Mouse (Mus musculus) MEL-GATA-1-ER (cell line): Measurements from ENCODE around the gene Sparcl1.

Experiments used
- DNase-seq: peaks from one replicate; pipeline ENCODE4 v3.0.0-alpha.2; 2012; ENCODE audit warnings: low read depth; ENCODE audit errors: extremely low read depth

Sparcl1 gene

DNA sequence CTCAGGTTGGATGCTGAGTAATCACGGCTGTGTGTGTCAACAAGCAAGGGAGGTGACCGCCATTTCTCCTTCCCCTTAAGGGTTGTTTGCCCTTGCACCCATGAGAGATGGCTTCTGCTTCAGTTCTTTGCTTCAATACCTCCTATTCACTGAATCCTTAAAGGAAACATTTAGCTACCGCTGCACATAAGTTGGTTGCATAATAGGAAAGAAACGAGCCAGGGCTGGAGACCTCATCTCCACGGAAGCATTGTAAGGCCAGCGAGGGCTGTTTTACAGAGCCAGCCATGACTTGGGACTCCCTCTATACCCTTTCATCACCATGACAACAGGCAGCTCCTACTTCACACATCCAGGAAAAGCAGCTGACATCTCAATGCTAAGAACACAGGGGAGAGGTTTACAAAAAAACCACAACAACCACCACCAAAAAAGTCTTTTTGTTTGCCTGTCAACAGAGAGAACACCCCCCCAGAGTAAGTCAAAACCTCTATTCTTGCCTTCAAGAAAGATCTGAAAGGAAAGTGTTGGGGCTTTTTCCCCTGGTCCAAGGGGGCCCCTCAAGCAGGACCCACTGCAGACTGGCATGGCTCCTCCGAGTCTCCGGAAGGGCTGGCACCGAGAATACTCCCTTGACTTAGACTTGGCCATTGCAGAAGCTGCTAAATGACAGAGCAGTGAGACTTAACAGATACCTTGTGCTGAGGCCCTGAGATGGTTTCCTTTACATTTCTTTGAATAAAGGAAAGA, 3.2 kb downstream of the Sparcl1 start:
- DNase-seq, result no peak

DNA sequence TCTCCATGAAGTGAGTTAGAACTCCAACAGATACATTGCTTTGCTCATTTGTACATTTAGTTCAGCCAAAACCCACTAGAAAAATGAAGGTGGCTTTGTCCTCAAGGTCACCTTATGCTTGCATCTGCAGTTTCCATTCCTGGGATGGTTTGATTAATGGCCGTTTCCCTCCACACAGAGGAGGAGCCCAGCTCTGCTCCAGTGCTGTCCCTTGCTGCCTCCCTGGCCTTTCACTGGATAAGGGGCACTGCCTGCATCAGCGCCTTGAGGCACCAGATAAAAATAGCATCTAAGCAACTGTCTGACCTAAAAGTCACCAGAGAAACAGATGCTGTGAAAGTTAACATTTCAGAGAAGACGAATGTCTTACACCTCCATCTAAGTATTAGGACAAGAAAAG, 4.0 kb downstream of the Sparcl1 start:
- DNase-seq, result no peak

DNA sequence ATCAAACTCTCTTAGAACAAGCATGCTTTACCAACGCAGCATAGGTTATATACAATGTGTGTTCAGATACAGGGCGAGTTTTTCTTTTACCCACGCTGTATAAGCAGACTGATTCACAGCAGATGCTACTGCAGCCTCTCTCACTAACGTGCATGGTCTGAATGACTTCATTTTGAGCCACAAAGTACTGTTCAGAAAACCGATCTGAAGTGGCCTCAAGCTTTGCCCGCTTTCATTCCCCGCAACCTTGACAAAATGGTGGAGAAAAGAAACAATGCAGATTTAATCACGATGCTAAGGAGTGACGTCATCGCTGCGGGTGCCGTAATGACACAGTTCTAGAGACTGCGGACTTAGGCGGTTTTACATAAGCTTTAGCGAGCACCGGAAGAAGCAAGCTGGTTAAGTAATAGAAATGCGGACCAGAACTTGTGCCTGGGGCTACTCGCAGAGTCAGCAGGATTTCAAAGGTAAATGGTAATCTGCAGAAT, 4.6 kb downstream of the Sparcl1 start:
- DNase-seq, result no peak

DNA sequence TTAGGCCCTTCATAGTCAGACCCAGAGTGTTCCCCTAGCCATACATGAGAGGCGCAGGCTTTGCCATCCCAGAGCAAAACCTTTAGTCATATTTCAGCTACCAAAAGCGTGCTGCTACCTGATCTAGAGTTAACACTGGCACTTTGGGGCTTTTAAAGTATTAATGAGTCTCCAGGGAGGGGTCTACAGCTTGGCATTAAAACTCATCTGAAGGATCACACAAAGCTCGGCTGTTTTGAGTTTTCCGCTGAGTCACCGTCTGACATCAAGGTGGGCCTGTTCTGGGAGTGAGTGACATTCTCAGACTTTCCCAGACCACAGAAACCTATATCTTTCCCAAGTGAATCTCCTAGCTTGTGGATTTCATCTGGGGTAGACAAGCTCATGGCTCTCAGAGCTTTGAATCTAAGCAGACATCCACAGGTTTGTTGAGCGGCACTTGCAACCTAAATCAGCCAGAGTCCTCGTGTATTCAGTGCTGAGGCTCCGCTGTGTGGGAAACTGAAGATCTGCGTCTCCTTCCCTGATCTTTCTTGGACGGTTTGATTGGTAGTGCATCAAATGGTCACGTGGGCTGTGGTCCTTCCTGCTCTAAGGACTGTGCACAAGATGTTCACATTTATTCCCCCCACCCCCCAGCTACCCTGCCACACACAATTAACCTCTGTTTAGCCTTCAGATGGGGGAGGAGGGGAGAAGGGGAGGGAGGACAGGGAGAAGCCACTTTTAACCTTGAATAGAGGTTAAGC, 5.2 kb downstream of the Sparcl1 start:
- DNase-seq, result no peak

DNA sequence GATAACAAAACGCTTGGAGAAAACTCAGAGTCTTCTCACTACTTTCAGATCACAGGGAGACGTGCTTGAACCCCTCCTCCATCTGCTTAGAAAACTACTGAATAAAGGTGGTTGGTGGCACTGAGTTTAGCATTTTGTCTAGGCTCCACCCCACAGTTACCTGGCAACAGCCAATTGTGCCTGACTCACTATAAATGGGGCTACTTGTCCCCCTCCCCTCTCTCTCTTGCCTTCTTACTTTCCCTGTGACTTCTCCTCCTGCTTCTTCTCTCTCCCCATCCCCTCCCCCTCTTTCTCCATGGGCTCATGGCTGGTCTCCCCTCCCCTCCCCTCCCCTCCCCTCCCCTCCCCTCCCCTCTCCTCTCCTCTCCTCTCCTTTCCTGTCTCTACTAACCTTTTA, 9.4 kb downstream of the Sparcl1 start:
- no peak for DNase-seq

DNA sequence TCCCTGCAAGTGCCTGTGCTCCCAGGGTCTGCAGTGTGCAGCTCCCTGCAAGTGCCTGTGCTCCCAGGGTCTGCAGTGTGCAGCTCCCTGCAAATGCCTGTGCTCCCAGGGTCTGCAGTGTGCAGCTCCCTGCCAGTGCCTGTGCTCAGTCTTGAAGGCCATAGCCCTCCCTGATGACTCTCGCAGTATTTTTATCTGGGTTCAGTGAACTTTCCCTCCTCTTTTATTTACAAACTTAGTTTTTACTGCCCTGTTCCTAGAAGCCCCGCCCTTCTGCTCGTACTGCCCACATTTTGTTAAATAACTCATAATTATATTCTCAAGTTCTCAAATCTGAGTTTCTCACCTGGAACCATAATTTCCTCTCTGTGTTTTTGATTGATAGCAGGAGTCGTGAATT, 10.4 kb downstream of the Sparcl1 start:
- DNase-seq, result no peak

DNA sequence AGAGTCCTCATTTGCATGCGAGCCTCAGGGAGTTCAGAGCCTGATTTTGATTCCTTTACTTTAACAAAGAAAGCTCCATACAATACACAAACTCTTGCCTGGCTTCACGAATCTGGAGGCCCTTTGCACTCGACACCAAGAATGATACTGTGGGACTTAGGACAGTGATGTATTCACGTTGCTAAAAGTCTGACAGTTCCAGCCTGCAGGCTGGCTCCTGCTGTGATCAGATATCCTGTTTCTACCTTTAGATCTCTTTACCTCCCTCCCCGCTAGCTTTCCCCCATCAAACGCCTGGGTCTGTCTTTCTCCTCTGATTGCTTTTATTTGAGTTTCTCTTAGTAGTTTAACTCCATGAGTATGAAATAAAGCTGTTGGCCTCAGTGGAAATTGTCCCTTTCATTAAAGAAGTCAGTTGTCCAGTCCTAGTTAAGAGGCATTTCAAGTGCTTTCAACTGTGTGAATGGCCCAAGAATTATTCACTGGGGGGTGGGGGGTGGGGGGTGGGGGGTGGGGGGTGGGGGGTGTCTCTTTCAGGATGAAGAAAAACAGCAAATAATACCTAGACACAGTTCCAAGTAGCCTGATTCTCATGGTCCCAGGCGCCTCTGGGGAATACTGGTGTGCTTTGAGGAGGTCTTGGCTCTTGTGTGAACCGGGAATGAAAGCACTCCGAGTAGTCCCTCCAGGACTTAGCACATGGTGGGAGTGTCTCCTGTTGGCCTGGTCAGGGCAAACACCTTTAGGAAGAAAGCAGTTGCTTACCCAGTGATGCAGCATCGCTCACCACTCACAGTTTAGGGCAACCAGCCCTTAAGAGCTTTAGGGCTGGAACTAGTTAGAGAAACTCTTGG, 11.6 kb downstream of the Sparcl1 start:
- DNase-seq, result no peak

DNA sequence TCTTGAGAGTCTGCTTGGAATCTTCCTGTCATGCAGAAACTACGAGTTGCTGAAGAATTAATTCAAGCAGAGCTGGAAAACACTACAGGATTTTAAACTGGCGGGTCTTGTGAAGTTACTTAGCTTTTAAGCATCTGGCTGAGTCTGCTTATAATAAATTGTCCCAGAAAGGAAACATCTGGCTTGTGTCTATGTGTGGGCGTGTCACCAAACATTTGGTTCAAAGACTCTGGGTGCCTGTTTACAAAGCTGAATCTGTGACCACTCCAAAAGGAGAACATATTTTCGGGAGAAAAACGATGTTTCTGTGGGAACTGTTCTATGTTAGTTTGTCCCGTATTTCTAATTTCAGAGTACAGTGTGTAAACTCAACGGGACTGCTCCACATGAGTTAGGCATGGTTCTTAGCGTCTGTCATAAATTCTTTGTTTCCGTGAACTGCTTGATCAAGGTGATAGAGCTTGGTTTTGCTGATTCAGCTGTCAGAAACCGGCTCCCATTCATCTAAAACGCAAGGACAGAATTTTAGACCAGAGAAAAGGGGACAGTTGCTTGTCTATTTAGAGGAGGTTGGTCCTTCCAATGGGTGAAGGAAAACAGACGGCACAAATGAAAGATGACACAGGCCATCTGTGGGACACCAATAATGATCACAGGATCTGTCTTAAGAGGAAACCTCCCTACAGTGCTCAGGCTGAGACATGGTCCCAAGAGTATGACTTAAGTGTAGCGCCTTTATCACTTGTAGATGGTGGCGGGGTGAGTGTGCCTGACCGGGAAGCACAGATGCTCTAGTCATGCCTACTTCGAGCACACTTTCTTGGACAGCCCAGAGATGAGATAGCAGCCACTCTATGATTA, 17.2 kb downstream of the Sparcl1 start:
- DNase-seq, result no peak

DNA sequence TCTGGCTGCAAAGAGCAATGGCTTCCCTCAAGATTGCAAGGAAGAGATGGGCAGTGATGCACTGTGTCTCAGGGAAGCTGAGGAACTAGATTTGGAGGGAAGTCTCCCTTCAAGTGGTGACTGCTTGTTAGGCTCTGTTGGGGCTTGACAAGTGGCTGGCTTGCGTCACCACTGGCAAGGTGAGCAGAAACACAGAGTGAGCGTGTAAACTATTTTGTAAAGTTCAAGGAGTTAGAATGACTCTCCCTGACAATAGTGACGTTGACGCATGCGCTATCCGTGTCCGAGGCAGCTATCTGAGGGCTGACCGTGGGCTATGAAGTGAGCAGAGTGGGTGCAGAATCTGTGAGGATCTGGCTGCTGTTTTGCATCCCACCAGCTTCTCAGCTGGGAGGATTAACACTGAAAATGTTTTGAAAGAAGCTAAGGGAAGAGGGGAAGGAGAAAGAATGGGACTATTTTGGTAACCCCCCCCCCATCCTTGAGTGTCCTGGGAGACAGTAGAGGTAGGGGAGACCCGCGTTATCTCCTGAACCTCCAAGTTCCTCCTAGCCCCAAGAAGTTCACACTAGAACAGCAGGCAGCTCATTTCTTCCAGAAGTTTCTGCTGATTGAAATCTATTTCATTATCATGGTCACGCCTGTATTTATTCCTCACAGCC, 18.0 kb downstream of the Sparcl1 start:
- no peak for DNase-seq

DNA sequence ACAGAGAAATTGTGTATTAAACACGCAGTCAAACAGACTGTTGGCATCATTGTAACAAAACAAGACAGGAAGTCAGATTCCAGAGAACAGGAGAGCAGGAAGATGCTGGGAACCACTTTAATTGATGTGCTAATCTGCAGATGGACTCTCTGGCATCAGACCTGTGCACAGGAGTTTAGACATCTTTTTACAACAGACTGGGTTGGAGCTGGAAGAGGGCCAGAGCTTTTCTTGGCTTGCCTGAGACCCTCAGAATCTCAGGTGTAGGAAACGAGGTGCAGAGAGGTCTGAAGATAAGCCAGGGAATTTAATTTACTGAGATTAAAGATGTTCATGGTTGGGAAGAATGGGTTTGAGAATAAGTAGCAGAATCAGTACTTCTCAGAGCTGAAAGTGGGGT, 23.8 kb downstream of the Sparcl1 start:
- no peak for DNase-seq

DNA sequence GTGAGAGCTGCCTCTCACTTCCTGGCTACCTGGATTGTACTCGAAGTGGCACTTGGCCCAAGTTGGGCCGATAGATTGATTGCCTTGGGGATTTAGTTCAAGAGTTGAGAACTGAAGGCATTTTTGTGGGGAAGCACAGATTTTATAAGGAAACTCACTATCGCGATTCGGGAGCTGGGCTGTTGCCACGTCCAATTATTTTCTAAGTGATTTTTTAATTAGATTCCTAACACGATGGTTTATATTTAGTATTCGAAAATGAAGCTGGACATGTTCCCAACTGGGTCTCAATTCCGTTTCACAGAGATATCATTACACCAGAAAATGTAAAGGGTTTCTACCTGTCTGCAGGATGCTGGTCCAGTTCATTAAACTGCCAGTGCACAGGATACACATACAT, 28.2 kb downstream of the Sparcl1 start:
- DNase-seq, result no peak

DNA sequence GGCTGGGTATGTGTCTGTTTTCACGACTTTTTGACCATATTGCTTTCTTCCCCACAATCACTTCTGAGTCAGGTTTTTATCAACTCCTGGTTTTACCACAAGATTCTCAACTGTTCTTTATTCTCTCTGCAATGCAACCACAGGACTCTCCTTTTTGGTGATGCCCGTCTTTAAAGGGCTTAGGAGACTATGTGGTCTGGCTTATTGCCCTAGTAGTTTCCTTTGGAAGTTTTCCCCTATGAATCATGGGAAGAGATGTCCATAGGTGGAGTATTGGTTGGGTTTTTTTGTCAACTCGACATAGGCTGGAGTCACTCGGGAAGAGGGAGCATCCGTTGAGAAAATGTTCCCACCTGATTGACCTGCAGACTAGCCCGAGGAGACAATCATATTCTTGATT, 32.8 kb downstream of the Sparcl1 start:
- DNase-seq, result no peak

DNA sequence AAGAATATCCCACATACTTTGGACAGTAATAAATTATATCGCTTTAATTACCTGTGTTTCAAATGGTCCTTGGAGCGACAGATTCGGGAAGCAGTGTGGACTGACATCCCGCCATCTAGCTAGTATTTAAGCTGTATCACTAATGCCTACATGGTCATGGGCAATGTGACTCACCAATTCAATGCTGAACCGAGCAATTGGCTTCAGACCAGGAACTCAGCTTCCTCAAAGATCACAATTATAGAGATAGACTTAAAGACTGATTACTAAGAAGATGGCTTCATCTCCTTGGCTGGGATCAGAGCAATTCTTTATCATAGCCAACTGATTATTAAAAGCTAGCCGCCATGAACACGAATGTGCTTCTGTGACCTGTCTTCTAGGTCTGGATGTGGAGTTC, 36.0 kb downstream of the Sparcl1 start, which contains the start of gene Gm17660:
Gene Gm17660, minus strand, starts transcription at position 101 of the 400 bp plus-strand sequence.
- DNase-seq, result no peak

DNA sequence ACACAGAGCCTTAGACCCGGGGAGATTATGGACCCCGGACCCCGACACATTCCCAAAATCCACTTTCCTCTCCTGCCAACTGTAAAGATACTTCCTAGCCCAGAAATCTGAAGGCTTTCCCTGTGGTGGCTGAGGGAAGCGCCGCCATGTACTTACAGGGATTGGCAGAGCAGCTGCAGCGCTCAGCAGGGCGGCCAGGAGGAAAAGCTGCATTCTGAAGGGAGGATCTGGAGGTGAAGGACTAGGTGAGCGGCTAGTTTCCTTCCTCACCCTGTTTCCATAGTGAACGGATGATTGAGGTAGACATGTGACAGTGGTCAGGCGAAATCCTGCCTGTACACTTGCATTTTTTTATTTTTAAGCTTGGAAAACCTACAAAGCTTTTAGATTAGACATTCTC, 37.2 kb downstream of the Sparcl1 start:
- DNase-seq, result no peak

DNA sequence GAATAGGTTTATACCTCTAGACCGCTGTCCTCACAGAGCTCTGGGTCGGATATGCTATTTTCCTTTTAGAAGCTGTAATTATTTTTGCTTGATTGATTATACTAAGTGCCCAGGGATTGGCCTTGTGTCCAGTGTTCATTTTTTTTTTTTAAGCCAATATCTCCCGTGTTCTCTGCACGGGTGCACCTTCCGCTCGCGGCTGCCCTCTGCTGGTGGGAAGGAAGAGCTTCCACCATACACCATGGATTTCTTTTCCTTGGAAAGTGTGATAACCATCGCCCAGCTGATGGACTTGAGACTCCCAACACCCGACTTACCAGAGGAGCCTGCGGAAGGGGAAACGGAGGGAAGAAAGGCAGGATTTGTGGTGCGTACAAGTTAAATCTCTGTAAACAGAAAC, 39.1 kb downstream of the Sparcl1 start:
- no peak for DNase-seq

DNA sequence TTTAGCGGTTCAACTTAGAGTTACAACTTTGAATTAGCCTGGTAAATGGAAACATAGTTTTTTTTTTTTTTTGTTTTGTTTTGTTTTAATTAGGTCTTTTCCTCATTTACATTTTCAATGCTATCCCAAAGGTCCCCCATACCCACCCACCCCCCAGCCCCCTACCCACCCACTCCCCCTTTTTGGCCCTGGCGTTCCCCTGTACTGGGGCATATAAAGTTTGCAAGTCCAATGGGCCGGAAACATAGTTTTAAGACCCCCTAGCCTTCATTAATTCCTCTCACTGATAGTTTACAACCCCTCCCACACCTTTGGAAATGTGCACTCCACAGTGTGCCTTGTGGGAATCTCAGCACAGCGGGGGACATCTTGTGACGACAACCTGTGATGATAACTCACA, 39.9 kb downstream of the Sparcl1 start:
- no peak for DNase-seq

DNA sequence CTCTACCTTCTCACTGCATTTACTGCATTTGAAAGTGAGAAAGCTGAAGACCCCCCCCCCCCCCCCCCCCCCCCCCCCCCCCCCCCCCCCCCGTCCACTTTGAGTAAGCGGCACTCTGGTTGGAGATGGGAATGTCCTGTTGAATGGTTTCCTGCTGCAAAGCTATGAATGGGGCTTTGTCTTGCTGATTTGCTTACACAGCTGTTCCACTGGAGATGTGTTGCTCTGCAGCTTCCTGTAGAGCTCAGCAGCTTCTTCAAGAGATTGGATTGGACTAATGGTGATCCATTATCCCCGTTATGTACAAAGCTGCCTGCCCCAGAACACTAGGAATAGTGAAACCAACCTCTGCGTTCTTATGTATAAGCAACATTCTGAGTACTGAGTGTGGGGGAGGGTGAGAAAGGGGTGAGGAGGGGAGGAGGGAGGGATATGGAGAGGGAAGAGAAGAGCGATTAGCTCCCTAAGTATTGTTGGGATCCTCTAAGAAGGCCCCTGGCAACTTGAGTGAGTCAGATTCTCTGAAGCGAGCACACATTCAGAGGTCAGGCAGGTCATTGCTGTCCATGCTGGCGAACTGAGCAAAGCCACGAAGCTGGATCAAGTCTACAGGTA, 41.2 kb downstream of the Sparcl1 start:
- DNase-seq, result no peak

DNA sequence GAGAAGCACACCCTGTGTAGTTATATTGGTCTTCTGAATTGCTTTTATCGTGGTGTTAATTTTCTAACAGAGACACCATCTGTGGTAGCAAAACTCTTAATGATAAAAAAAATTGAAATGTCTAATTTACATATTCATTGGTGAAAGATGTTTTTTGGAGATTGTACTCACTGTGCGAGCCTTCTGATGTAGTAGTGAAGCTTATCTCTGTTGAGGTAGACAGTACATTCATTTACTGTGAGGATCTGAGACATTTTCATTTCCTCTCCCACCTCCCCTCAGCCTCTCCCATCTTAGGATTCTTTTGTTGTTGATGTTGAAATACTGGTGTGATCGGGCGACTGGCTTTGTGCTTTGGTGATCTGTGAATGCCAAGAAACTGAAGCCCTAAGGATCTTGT, 42.5 kb downstream of the Sparcl1 start:
- DNase-seq, result no peak

DNA sequence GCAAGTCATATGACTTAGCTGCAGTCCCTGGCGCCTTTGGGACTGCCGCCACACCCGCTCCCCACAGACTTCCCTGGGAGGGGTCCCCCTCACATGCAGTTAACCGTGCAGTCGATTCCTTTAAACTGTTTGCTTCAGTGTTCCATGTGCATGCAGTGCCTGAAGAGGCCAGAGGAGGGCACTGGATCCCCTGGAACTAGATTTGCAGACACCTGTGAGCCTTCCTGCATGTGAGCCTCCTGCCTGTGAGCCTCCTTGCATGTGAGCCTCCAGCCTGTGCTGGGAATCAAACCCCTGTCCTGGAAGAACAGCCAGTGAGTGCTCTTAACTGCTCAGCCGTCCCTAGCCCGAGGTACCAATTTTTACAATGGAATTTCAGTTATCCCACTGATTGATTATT, 44.8 kb downstream of the Sparcl1 start:
- no peak for DNase-seq
